Mouse (Mus musculus) liver, embryonic 14.5 days (tissue): ENCODE measurements around the gene Adgra1.

ENCODE experiments used
- CTCF ChIP-seq: IDR thresholded peaks from 2 replicates; pipeline ENCODE4 v1.5.1; 2016; ENCODE audit warnings: antibody characterized with exemption, low read depth, control low read depth
- EP300 ChIP-seq: IDR thresholded peaks from 2 replicates; pipeline ENCODE4 v1.6.1; 2016; ENCODE audit warnings: antibody characterized with exemption, low read depth

DNA sequence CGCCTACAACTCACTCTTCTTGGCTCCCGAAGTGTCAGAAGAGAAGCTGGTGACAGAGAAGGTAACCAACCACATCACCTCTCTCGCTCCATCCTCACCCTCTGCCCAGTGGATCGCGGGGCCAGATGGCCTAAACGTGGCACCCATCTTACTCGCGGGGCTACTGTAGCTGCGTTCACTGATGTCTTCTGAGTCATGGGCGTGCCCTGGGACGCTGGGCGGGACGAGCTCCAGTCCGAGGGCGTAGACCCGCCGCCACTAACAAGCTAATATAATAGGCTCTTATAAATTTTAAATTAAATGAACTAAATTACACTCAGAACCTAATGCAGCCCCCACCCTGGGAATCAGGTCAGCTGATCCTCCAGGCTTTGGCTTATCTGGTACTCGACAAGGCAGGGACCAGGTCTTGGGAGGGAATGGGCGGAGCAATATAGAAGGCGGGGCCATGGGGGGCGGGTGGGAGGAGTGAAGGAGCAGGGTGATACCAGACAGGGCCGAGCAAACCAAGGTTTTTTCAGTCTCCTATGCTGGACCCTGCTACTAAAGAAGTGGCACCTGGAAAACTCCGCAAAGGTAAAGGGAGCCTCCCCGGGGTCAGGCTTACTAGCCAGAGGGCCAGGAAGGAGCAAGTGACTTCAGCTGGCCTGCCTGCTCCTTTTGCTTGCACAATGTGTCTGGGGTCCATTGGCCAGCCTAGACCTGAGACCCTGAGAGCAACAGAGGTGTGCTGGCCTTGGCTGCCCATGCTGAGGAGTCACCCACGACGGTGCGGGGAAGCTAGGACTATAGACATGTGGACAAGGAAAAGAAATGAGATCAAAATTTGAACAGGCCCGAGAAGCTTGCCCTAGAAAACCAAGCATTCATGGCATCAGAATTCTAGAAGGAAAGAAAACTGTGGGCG, 80.4 kb downstream of the Adgra1 start:
- TF ChIP-seq CTCF (no peak), EP300 (no peak)
